Mouse (Mus musculus) hindbrain, embryonic 12.5 days (tissue): ENCODE results near the gene Meox2. TPM values are rescaled to one million over a fixed set of nuclear protein-coding genes. Genes with fewer than 3 reads are reported as not detected.

Source experiments
- ATAC-seq: fragments of 200-750 bp; cut with Nextera tagmentation; 2 replicates; pipeline ENCODE4 v1.8.0; 2017; ENCODE audit warnings: moderate TSS enrichment; ENCODE audit not compliant: low FRiP score
- H3K27ac ChIP-seq: fragments of 300-500 bp; sonication (generic); 2 replicates; pipeline ENCODE4 v1.5.1; 2016; ENCODE audit warnings: mild to moderate bottlenecking
- H3K27me3 ChIP-seq: fragments of 300-500 bp; sonication (generic); 2 replicates; pipeline ENCODE4 v1.6.1; 2016; ENCODE audit warnings: mild to moderate bottlenecking
- H3K36me3 ChIP-seq: fragments of 300-500 bp; sonication (generic); 2 replicates; pipeline ENCODE4 v1.6.1; 2016; ENCODE audit warnings: mild to moderate bottlenecking
- H3K4me1 ChIP-seq: fragments of 300-500 bp; sonication (generic); 2 replicates; pipeline ENCODE4 v1.6.1; 2016
- H3K4me2 ChIP-seq: fragments of 300-500 bp; sonication (generic); replicated peaks from 2 replicates; pipeline ENCODE4 v1.6.1; 2016; ENCODE audit warnings: mild to moderate bottlenecking
- H3K4me3 ChIP-seq: fragments of 300-500 bp; sonication (generic); 2 replicates; pipeline ENCODE4 v1.5.1; 2016; ENCODE audit warnings: mild to moderate bottlenecking
- H3K9ac ChIP-seq: fragments of 300-500 bp; sonication (generic); 2 replicates; pipeline ENCODE4 v1.6.1; 2016; ENCODE audit warnings: mild to moderate bottlenecking, moderate library complexity
- H3K9me3 ChIP-seq: fragments of 300-500 bp; sonication (generic); replicated peaks from 2 replicates; pipeline ENCODE4 v1.6.1; 2016; ENCODE audit warnings: mild to moderate bottlenecking
- WGBS: fragments of 180-500 bp; shearing (Covaris S2); methylation state at CpG from one replicate; pipeline ENCODE4 v1.1.7; 2016; 5-methylcytosine and 5-hydroxymethylcytosine counted together
- polyA plus RNA-seq: library from polyadenylated mRNA; unstranded; fragments of >200 nt; fragmentation: Nextera tagmentation; extraction: Ambion mirVana; gene quantifications from 2 replicates; pipeline ENCODE4 v1.2.1, GENCODE M21; 2016

Meox2 gene
- polyA plus RNA-seq, 1 experiment from 2014 or later: 10.1 TPM

GRCm38 (mm10) chr12:37142080-37142703, 33.9 kb downstream of the Meox2 start:
- ATAC-seq: no peak
- H3K36me3 ChIP-seq: no peaks in the 10 kb centered on the region
- H3K9ac ChIP-seq: no peak overlapping the region
- no peak overlapping the region for H3K4me3 ChIP-seq
- no peaks in the 10 kb centered on the region for H3K27me3 ChIP-seq
- 54% methylated on average over 3 of the region's 3 CpGs for WGBS
- H3K9me3 ChIP-seq: no peaks in the 10 kb centered on the region
- H3K4me2 ChIP-seq: no peak overlapping the region
- no peaks in the 10 kb centered on the region for H3K4me1 ChIP-seq
- no peak overlapping the region for H3K27ac ChIP-seq

- ATAC-seq: no peak
- Histone ChIP-seq H3K27ac (no peak overlapping the region), H3K9ac (no peak overlapping the region), H3K4me2 (no peak overlapping the region), H3K9me3 (no peaks in the 10 kb centered on the region), H3K4me3 (no peak overlapping the region), H3K36me3 (no peaks in the 10 kb centered on the region), H3K27me3 (no peaks in the 10 kb centered on the region), H3K4me1 (no peaks in the 10 kb centered on the region)
- WGBS: 92% methylated on average over 1 of the region's 1 CpGs
These were observed 35.5 kb downstream of the Meox2 start for GRCm38 (mm10) chr12:37143879-37144278.

GRCm38 (mm10) chr12:37167742-37168141, 59.4 kb downstream of the Meox2 start:
- Histone ChIP-seq H3K9ac (no peak overlapping the region), H3K36me3 (no peaks in the 10 kb centered on the region), H3K27me3 (no peaks in the 10 kb centered on the region), H3K4me1 (no peaks in the 10 kb centered on the region), H3K9me3 (no peaks in the 10 kb centered on the region), H3K27ac (no peak overlapping the region), H3K4me3 (no peak overlapping the region), H3K4me2 (no peak overlapping the region)
- ATAC-seq: no peak

GRCm38 (mm10) chr12:37173324-37173723, 65.0 kb downstream of the Meox2 start:
- Histone ChIP-seq H3K27me3 (no peaks in the 10 kb centered on the region), H3K4me1 (no peaks in the 10 kb centered on the region), H3K9ac (no peak overlapping the region), H3K27ac (no peak overlapping the region), H3K4me2 (no peak overlapping the region), H3K4me3 (no peak overlapping the region), H3K36me3 (no peaks in the 10 kb centered on the region), H3K9me3 (no peaks in the 10 kb centered on the region)
- no peak for ATAC-seq
- WGBS: 94% methylated on average over 3 of the region's 3 CpGs

- no peaks in the 10 kb centered on the region for H3K4me1 ChIP-seq
- no peak overlapping the region for H3K4me2 ChIP-seq
- H3K36me3 ChIP-seq: no peaks in the 10 kb centered on the region
- H3K9me3 ChIP-seq: no peaks in the 10 kb centered on the region
- no peak overlapping the region for H3K4me3 ChIP-seq
- no peak overlapping the region for H3K27ac ChIP-seq
- no peak for ATAC-seq
- H3K27me3 ChIP-seq: no peaks in the 10 kb centered on the region
- H3K9ac ChIP-seq: no peak overlapping the region
These were observed 75.3 kb downstream of the Meox2 start for GRCm38 (mm10) chr12:37183689-37184088.

- no peaks in the 10 kb centered on the region for H3K9me3 ChIP-seq
- no peaks in the 10 kb centered on the region for H3K27me3 ChIP-seq
- no peak for ATAC-seq
- no peak overlapping the region for H3K4me2 ChIP-seq
- H3K27ac ChIP-seq: no peak overlapping the region
- no peaks in the 10 kb centered on the region for H3K4me1 ChIP-seq
- H3K36me3 ChIP-seq: no peaks in the 10 kb centered on the region
- WGBS: 68% methylated on average over 5 of the region's 5 CpGs
- no peak overlapping the region for H3K9ac ChIP-seq
- no peak overlapping the region for H3K4me3 ChIP-seq
These were observed 80.7 kb downstream of the Meox2 start for GRCm38 (mm10) chr12:37188940-37189488.

Other genes starting within 250 kb of the Meox2 start
- gene Agmo, start 133.1 kb downstream of the Meox2 start, polyA plus RNA-seq: 0.43 and 0.87 TPM in 2 replicates